Mouse (Mus musculus): Measurements from ENCODE around the gene Rab17. TPM values are rescaled to one million over a fixed set of nuclear protein-coding genes. Genes with fewer than 3 reads are reported as not detected.

Rab17 gene
- total and polyA plus RNA-seq, 3 experiments: not detected

- Histone ChIP-seq H3K79me2 (ENCODE audit: control insufficient read depth, insufficient read depth, low read length, poor library complexity) (no peaks in the 10 kb centered on the region), H3K36me3 (ENCODE audit: control insufficient read depth in 1 of 2, insufficient read depth in 2 of 2, low read length in 2 of 2) (no peaks in the 10 kb centered on the region), H3K27me3 (ENCODE audit: control insufficient read depth in 1 of 2, insufficient read depth in 2 of 2, low read length in 2 of 2) (no peaks in the 10 kb centered on the region), H3K4me3 (ENCODE audit: control insufficient read depth in 1 of 2, insufficient read depth in 1 of 2, low read depth in 2 of 2, low read length in 2 of 2) (no peak overlapping the region), H3K9ac (ENCODE audit: control insufficient read depth, low read depth, low read length, poor library complexity, severe bottlenecking) (no peak overlapping the region), H3K4me1 (ENCODE audit: control insufficient read depth in 1 of 2, insufficient read depth in 2 of 2, low read length in 2 of 2) (no peaks in the 10 kb centered on the region), H3K27ac (ENCODE audit: control insufficient read depth, low read depth, low read length) (no peak overlapping the region), H3K9me3 (replicated peaks; ENCODE audit: insufficient read depth, low read length) (no peaks in the 10 kb centered on the region)
- TF ChIP-seq ELF1 (IDR thresholded peaks at IDR 0.05; ENCODE audit: low read depth, low read length) (no peak), ZC3H11A (IDR thresholded peaks at IDR 0.05; ENCODE audit: low read depth, low read length) (no peak), RAD21 (IDR thresholded peaks at IDR 0.05; ENCODE audit: low read depth, low read length) (no peak), MAFK (IDR thresholded peaks at IDR 0.05; ENCODE audit: borderline replicate concordance, low read depth, low read length) (no peak), CTCF (IDR thresholded peaks at IDR 0.05 in 2 of 3, conservative IDR thresholded peaks at IDR 0.05 in 1 of 3; ENCODE audit: control insufficient read depth in 1 of 3, insufficient read depth in 1 of 3, low read depth in 2 of 3, low read length in 3 of 3, poor library complexity in 1 of 3, severe bottlenecking in 1 of 3) (no peak), ZMIZ1 (IDR thresholded peaks at IDR 0.05; ENCODE audit: low read depth, low read length) (no peak), HCFC1 (IDR thresholded peaks at IDR 0.05; ENCODE audit: low read depth, low read length) (no peak), POLR2AphosphoS5 (IDR thresholded peaks at IDR 0.05; ENCODE audit: borderline replicate concordance, low read depth, low read length) (no peak), KAT2A (conservative IDR thresholded peaks at IDR 0.05; ENCODE audit: low read depth, low read length) (no peak), MAX (IDR thresholded peaks at IDR 0.05; ENCODE audit: low read length) (no peak), USF1 (IDR thresholded peaks at IDR 0.05; ENCODE audit: low read depth, low read length) (no peak)
- DNase-seq (ENCODE audit: low read depth, low spot score): no peak
Measured at GRCm38 (mm10) chr1:90951670-90952069, 17.8 kb downstream of the Rab17 start.

DNA sequence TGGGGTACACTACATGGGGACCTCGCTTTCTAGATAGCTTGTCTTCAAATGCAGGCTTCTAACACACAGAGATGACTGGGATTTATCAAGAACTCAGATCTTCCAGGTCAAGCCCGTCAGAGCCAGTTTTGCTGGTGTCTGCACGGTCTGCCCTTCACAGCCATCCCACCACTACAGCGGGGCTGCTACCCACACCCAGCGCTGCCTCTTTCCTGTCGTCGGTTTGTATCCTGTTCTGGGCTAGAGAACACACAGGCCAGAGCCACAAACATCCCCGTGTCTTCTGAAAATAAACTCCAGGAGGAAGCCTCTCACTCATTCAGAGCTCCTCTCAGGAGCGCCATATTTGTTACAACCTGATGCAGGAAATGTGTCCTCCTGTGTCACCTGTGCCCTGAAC, 20.2 kb downstream of the Rab17 start:
- Histone ChIP-seq H3K36me3 (ENCODE audit: control insufficient read depth in 1 of 2, insufficient read depth in 2 of 2, low read length in 2 of 2) (no peaks in the 10 kb centered on the region), H3K4me3 (ENCODE audit: control insufficient read depth in 1 of 2, insufficient read depth in 1 of 2, low read depth in 2 of 2, low read length in 2 of 2) (no peak overlapping the region), H3K27me3 (ENCODE audit: control insufficient read depth in 1 of 2, insufficient read depth in 2 of 2, low read length in 2 of 2) (no peaks in the 10 kb centered on the region), H3K27ac (ENCODE audit: control insufficient read depth, low read depth, low read length) (no peak overlapping the region), H3K9ac (ENCODE audit: control insufficient read depth, low read depth, low read length, poor library complexity, severe bottlenecking) (no peak overlapping the region), H3K9me3 (replicated peaks; ENCODE audit: insufficient read depth, low read length) (no peaks in the 10 kb centered on the region), H3K4me1 (ENCODE audit: control insufficient read depth in 1 of 2, insufficient read depth in 2 of 2, low read length in 2 of 2) (no peaks in the 10 kb centered on the region), H3K79me2 (ENCODE audit: control insufficient read depth, insufficient read depth, low read length, poor library complexity) (no peaks in the 10 kb centered on the region)
- no peak for TF ChIP-seq MYB (IDR thresholded peaks at IDR 0.05; ENCODE audit: low read depth, low read length)
- no peak for TF ChIP-seq ZC3H11A (IDR thresholded peaks at IDR 0.05; ENCODE audit: low read depth, low read length)
- no peak for DNase-seq (ENCODE audit: low read depth, low spot score)

- no peaks in the 10 kb centered on the region for H3K27me3 ChIP-seq (ENCODE audit: control insufficient read depth in 1 of 2, insufficient read depth in 2 of 2, low read length in 2 of 2)
- no peak overlapping the region for H3K4me3 ChIP-seq (ENCODE audit: control insufficient read depth in 1 of 2, insufficient read depth in 1 of 2, low read depth in 2 of 2, low read length in 2 of 2)
- H3K9ac ChIP-seq (ENCODE audit: control insufficient read depth, low read depth, low read length, poor library complexity, severe bottlenecking): no peak overlapping the region
- H3K36me3 ChIP-seq (ENCODE audit: control insufficient read depth in 1 of 2, insufficient read depth in 2 of 2, low read length in 2 of 2): no peaks in the 10 kb centered on the region
- DNase-seq (ENCODE audit: low read depth, low spot score): no peak
- TF ChIP-seq MEF2A (IDR thresholded peaks at IDR 0.05; ENCODE audit: extremely low read depth, insufficient replicate concordance, low read depth, low read length, poor library complexity, severe bottlenecking): no peak
- no peak for TF ChIP-seq MXI1 (IDR thresholded peaks at IDR 0.05; ENCODE audit: low read depth, low read length)
- TF ChIP-seq NELFE (IDR thresholded peaks at IDR 0.05; ENCODE audit: low read depth, low read length): no peak
- TF ChIP-seq TCF12 (IDR thresholded peaks at IDR 0.05; ENCODE audit: low read depth, low read length): no peak
- no peaks in the 10 kb centered on the region for H3K79me2 ChIP-seq (ENCODE audit: control insufficient read depth, insufficient read depth, low read length, poor library complexity)
- no peaks in the 10 kb centered on the region for H3K9me3 ChIP-seq (replicated peaks; ENCODE audit: insufficient read depth, low read length)
- H3K4me1 ChIP-seq (ENCODE audit: control insufficient read depth in 1 of 2, insufficient read depth in 2 of 2, low read length in 2 of 2): no peaks in the 10 kb centered on the region
- no peak overlapping the region for H3K27ac ChIP-seq (ENCODE audit: control insufficient read depth, low read depth, low read length)
Measured at GRCm38 (mm10) chr1:90947252-90947651, 22.2 kb downstream of the Rab17 start.

All from MEL (cell line).